Mouse (Mus musculus) urinary bladder, postnatal 36 days (tissue): Measurements from ENCODE around the gene Sipa1l1.
A peak's percentile ranks its signal among the peaks of the same experiment; 100 is the strongest.
"Not testable (repeated sequence)": the region's sequence is repeated elsewhere in the genome, so short reads cannot be mapped to it uniquely, and the experiment has no call there.

ENCODE experiments used
- DNase-seq, 2 experiments: peaks; one replicate each; pipeline ENCODE4 v3.0.0; 2022; ENCODE audit warnings: low spot score in 2 of 2, mixed read lengths in 1 of 2

Gene Sipa1l1

GRCm38 (mm10) chr12:82175709-82176108 lies 6.6 kb downstream of the Sipa1l1 start:
- DNase-seq, result no peak

GRCm38 (mm10) chr12:82178636-82179035 lies 9.5 kb downstream of the Sipa1l1 start:
- DNase-seq, result no peak

GRCm38 (mm10) chr12:82179626-82180025 lies 10.5 kb downstream of the Sipa1l1 start:
- DNase-seq, result no peak

- not testable (repeated sequence) for DNase-seq
These were observed 17.0 kb downstream of the Sipa1l1 start for GRCm38 (mm10) chr12:82186156-82186555.

GRCm38 (mm10) chr12:82186740-82187139 lies 17.6 kb downstream of the Sipa1l1 start:
- DNase-seq, result no peak

- DNase-seq, result no peak
These were observed 18.2 kb downstream of the Sipa1l1 start for GRCm38 (mm10) chr12:82187178-82187839.

GRCm38 (mm10) chr12:82188321-82189075 lies 19.4 kb downstream of the Sipa1l1 start:
- DNase-seq, result no peak

- DNase-seq, result no peak
These were observed 20.1 kb downstream of the Sipa1l1 start for GRCm38 (mm10) chr12:82189076-82189675.

GRCm38 (mm10) chr12:82189715-82190581 lies 20.8 kb downstream of the Sipa1l1 start:
- DNase-seq, result peak in 1 of 2 experiments; percentile 15

- DNase-seq, result no peak
These were observed 21.5 kb downstream of the Sipa1l1 start for GRCm38 (mm10) chr12:82190582-82190965.

GRCm38 (mm10) chr12:82191686-82192085 lies 22.6 kb downstream of the Sipa1l1 start:
- no peak for DNase-seq

- DNase-seq, result peak in 1 of 2 experiments; percentile 31
These were observed 23.5 kb downstream of the Sipa1l1 start for GRCm38 (mm10) chr12:82192641-82193054.

GRCm38 (mm10) chr12:82193476-82193875 lies 24.4 kb downstream of the Sipa1l1 start:
- DNase-seq, result no peak

GRCm38 (mm10) chr12:82194919-82195318 lies 25.8 kb downstream of the Sipa1l1 start:
- no peak for DNase-seq

- DNase-seq, result no peak
These were observed 27.1 kb downstream of the Sipa1l1 start for GRCm38 (mm10) chr12:82196213-82196612.

GRCm38 (mm10) chr12:82196615-82197146 lies 27.6 kb downstream of the Sipa1l1 start:
- DNase-seq, result no peak

GRCm38 (mm10) chr12:82197207-82197606 lies 28.1 kb downstream of the Sipa1l1 start:
- no peak for DNase-seq

- no peak for DNase-seq
These were observed 30.2 kb downstream of the Sipa1l1 start for GRCm38 (mm10) chr12:82199286-82199685.

- no peak for DNase-seq
These were observed 35.0 kb downstream of the Sipa1l1 start for GRCm38 (mm10) chr12:82204106-82204505.

- DNase-seq, result no peak
These were observed 37.9 kb downstream of the Sipa1l1 start for GRCm38 (mm10) chr12:82206857-82207647.

- no peak for DNase-seq
These were observed 38.9 kb downstream of the Sipa1l1 start for GRCm38 (mm10) chr12:82208046-82208445.
